Mouse (Mus musculus) large intestine, adult 2 months (tissue): ENCODE results near the gene Ppp4r2. TPM values are rescaled to one million over a fixed set of nuclear protein-coding genes. Genes with fewer than 3 reads are reported as not detected.
"Not testable (repeated sequence)": the region's sequence is repeated elsewhere in the genome, so short reads cannot be mapped to it uniquely, and the experiment has no call there.

Source experiments
- DNase-seq: peaks from one replicate; pipeline ENCODE4 v3.0.0-alpha.2; 2012; ENCODE audit warnings: low read depth, low spot score
- WGBS: fragments of 180-500 bp; shearing (Covaris S2); methylation state at CpG from one replicate; pipeline ENCODE4 v1.1.7; 2018; 5-methylcytosine and 5-hydroxymethylcytosine counted together
- polyA plus RNA-seq: library from polyadenylated mRNA; depleted of rRNA; stranded (reverse); fragments of >200 nt; gene quantifications from 2 replicates; pipeline ENCODE4 v1.2.3, GENCODE M21; 2012

Gene Ppp4r2
- polyA plus RNA-seq, 1 experiment: 12.6 TPM

DNA sequence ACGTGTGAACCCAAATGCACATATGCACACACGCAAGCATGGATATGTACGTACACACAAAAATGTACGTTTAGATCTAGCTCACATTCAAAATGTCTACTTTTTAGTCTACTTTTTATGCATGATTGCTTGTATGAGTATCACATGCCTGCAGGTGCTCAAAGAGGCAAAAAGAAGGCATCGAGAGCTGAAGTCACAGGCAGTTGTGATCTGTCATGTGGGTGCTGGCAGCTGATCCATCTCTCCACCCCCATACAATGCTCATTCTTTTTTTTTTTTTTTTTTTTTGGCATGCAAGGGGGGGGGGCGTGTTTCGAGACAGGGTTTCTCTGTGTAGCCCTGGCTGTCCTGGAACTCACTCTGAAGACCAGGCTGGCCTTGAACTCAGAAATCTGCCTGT, 4.9 kb upstream of the Ppp4r2 start:
- 93% methylated on average over 7 of the region's 7 CpGs for WGBS
- no peak for DNase-seq

DNA sequence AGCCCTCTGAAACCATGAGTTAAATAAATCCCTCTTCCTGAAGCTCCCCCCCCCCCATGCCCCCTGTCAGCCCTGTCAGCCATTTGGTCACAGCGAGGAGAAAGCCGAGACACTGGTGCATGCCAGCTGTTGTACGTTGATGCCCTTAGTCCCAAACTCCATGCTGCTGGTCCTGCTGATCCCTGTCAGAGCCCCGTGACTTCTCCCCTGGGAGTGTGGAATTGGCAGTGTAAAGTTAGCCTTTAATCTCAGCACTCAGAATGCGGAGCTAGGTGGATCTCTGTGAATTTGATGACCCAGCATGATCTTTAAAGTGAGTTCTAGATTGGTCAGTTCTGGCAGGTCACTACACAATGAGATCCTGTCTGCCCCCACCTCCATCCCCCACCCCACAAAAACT, 3.7 kb upstream of the Ppp4r2 start:
- DNase-seq: no peak
- 90% methylated on average over 5 of the region's 5 CpGs for WGBS

DNA sequence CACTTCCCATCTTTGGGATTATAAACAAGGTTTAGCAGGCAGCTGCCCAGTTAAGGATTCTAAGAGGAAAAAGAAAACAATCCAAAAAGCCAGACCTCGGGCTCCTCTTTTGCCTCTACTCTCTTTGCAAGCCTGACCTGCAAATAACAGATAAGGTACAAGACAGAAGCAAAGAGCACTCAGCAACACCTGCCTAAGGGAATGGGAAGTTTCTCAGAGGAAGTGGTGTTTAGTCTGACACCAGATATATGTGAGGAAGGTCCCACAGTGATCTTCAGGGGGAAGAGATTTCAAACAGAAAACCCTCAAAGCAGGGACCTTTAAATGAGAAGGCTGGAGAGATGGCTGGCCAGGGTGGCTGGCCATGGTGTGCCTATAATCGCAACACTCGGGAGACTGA, 2.2 kb upstream of the Ppp4r2 start:
- no peak for DNase-seq
- 77% methylated on average over 3 of the region's 3 CpGs for WGBS

DNA sequence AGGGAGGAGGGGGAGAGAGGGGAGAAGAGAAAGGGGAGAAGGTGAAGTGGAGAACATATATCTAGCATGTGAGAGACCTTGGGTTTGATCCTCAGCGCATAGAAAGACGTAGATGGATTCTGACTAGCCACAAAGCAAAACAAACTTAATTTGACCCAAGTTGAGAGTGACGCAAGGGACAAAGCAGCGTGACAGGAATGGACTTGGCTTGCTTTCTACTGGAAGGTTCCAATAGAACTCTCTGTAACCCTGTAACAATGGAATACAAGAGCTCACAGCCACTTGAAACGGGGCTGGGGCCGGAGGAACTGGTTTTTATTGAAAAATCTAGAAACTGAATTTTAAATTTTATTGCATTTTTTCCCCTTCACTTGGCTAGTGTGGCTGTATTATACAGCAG, 1.7 kb upstream of the Ppp4r2 start:
- DNase-seq: no peak
- 90% methylated on average over 6 of the region's 6 CpGs for WGBS

DNA sequence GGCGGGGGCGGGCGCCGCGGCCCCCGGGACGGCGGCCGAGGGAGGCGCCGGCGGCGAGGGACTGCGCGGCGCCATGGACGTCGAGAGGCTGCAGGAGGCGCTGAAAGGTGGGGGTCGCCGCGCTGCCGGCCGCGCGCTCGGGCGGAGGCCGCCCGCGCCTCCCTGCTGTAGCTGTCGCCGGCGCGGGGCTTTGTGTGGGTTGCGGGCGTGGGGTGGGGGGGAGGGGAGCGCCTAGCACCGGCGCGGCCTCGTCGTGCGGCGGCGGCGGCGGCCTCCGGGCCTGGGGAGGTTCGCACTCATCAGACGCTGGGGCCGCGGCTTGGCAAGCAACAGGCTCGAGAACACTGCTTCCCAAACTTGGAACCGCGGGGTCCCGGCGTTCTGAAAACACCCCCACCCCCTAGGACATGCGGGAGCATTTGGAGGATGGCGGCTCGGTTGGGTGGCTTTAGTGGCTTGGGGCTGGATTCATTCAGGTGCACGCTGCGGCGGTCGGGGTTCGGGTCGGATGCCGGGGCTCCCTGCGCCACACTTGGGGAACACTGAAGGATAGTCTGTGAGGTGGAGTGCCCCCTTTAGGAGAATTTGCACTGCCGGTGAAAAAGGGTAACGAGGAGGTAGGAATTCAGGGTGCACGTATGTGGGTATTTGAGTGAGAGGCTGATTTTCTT, 524 bp downstream of the Ppp4r2 start:
- under 1% methylated on average over 49 of the region's 72 CpGs for WGBS
- DNase-seq: no peak

DNA sequence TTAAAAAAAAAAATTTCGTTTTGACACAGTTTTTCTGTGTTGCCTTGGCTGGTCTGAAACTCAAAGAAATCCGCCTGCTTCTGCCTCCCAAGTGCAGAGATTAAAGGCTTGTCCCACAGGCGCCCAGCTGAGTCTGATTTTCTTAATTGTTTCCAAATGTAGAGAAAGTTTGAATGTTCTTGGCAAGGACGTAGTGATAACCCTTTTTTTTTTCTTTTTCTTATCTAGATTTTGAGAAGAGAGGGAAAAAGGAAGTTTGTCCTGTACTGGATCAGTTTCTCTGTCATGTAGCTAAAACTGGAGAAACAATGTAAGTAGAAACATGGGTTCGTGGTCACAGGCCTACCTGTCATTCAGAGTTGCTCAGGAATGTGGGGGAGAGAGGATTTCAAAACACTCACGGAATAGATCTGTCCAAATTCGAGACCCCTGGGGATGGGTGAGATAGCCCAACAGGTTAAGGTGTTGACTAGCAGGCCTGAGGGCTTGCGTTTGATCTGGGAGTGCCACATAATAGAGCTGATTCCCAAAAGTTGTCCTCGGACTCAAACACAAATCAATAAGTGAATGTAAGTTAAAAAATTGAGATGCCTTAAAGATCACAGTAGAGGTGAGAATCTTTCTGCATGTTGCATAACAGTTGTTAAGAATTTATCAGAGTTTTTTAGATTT, 1.2 kb downstream of the Ppp4r2 start:
- DNase-seq: no peak
- 24% methylated on average over 9 of the region's 9 CpGs for WGBS

DNA sequence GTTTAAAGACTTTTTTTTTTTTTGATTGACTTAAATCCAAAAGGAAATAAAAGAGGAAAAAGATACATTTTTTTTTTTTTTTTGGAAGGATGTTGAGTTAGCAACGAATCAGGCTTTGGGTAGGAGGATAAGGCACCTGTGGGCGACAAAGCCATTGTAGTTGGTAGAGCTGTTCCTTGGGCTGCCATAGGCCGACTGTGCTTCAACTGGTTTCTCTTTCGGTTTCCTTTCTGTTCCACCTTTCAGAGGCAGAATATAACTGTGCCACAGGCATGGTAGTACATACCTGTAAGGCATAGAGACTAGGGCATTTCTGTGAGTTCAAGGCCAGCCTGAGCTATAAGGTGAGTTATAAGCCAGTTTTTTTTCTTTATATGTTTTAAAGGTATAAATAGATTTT, 11.6 kb downstream of the Ppp4r2 start:
- no peak for DNase-seq

DNA sequence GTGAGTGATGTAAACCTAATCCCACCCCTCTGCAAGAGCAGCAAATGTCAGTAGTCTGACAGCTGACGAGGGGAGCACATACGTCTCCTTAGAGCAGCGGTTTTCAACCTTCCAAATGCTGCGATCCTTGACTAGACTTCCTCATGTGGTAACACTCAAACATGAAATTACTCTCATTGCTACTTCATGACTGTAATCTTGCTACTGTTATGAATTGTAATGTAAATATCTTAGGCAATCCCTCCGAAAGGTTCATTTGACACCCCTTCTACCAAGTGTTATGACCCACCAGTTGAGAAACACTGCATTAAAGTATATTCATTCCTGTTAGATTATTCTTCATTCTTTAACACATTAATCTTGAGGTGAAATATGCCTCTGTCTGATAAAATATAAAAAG, 13.8 kb downstream of the Ppp4r2 start:
- WGBS: 73% methylated on average over 5 of the region's 5 CpGs
- no peak for DNase-seq

More for the DNA sequence above, 11.6 kb downstream of the Ppp4r2 start:
- WGBS: 73% methylated on average over 4 of the region's 4 CpGs

DNA sequence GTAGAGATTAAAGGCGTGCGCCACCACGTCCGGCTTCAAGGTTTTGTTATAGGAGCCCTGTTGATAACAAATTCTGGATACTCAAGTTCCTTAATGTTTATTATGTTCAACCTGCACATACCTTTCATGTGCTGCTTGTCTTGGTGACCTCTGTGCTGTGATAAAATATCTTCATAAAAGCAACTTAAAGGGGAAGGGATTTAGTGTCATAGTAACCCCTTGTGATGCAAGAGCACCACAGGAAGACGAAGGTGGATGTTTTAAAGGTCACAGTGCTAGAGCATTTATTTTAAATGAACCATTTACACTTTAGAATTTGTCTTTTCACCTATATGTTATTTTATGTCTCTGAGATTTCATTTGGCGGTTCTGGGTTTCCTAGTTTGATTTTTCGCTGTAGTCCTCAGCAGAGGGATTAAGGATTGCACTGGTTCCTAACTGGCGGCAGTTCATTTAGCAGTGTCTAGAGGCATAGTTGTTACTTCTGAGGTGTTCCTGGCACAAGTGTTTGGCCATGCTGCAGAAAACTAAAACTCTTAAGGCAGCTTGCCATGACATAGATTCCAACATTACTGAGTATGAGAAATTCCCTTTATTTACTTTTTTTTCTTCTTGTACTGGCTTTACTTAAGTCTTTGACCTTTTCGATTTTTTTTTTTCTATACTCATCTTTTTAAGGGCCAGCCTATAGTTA, 15.4 kb downstream of the Ppp4r2 start:
- DNase-seq: no peak
- WGBS: 60% methylated on average over 9 of the region's 9 CpGs

DNA sequence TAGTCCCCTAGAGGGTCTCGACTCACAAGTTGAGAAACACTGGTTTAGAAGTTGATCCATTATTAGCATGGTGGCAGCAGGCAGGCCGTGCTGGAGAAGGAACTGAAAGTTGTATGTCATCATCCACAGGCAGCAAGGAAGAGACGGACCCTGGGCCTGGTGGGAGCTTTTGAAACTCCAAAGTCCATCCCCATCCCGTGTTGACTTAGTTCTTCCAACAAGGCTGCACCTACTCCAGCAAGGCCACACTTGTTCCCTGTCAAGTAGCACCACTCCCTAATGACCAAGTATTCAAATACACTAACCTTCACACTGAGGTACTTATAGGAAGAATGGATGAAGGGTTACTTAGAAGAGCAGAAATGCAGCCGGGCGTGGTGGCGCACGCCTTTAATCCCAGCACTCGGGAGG, 17.3 kb downstream of the Ppp4r2 start:
- WGBS: 55% methylated on average over 9 of the region's 9 CpGs
- DNase-seq: no peak

DNA sequence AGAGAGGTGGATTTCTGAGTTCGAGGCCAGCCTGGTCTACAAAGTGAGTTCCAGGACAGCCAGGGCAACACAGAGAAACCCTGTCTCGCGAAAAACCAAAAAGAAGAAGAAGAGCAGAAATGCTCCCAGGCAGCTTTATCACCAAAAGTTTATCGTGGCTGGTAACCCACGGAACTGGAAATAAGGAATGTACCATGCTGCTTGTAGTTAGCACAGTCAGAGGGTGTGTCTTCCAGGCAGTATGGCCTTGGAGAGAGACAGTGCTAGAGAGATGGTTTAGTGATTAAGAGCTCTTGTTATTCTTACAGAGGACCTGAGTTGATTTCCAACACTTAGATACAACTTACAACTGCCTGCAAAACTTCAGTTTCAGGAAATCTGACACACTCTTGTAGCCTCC, 17.7 kb downstream of the Ppp4r2 start:
- no peak for DNase-seq
- 48% methylated on average over 5 of the region's 5 CpGs for WGBS

DNA sequence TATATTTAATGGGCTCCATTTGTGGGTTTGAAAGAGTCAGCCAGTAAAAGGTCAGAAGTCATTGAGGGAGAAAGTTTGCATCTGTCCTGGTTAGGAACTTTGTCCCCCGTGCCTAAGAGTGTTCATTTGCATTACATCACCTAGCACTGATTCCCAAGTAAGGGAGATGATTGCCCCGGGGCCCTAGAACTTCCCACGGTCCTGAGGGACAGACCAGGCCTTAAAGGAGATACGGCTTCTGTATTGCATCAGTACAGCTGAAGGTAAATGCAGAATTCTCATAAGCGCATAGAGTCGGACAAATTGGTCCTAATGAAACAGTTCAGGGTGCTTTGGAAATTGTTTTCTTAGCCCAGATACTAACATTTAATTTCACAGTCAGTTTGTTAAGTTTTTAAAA, 31.9 kb downstream of the Ppp4r2 start:
- no peak for DNase-seq
- 74% methylated on average over 6 of the region's 6 CpGs for WGBS

DNA sequence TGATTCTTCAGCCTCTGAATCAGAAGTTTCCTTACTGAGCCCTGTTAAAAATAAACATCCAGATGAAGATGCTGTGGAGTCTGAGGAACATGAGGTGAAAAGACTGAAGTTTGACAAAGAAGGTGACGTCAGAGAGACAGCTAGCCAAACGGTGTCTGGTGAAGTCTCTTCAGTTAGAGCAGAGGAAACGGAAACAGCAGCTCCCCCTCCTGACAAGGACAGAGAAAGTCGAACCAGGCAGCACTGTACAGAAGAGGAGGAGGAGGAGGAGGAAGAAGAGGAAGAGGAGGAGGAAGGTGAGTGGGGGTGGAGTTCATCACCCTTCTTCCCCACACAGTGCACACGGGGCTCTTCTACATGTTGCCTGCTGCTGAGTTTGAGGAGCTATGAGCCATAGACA, 32.4 kb downstream of the Ppp4r2 start:
- 39% methylated on average over 5 of the region's 5 CpGs for WGBS
- not testable (repeated sequence) for DNase-seq

DNA sequence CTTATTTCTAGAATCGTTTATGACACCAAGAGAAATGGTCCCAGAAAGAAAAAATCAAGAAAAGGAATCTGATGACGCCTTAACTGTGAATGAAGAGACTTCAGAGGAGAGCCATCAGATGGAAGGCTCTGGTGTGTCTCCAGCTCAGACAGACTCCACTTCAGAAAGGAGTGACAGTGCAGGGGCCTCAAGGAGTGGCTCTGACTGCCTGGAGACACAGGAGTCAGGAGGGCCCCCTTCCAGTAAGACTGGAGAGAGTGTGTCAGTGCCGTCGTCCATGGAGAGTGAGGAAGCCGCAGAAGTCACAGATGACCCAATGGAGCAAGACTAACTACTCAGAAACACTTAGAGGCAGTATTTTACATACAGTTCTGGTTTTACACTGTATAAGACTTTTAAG, 32.8 kb downstream of the Ppp4r2 start:
- WGBS: 81% methylated on average over 5 of the region's 5 CpGs
- DNase-seq: not testable (repeated sequence)

DNA sequence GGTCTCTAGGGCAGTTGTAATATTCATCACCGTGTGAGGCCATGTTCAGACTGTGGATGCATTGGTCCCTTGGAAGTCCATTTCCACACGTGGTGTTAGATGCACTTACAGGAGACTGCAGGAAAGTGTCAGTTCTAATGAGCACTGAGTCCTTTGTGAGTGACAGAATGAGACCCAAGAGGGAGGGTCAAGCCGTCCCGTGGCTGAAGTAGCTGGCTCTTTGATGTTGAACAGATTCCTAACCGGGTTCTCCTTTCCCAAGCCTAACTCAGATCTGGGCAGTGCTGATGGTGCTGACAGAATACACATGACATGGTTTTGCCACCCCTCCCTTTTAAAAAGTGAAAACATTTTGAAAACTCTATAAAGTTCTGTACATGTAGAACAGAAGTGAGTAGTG, 35.4 kb downstream of the Ppp4r2 start:
- no peak for DNase-seq
- 59% methylated on average over 5 of the region's 5 CpGs for whole genome bisulfite sequencing

DNA sequence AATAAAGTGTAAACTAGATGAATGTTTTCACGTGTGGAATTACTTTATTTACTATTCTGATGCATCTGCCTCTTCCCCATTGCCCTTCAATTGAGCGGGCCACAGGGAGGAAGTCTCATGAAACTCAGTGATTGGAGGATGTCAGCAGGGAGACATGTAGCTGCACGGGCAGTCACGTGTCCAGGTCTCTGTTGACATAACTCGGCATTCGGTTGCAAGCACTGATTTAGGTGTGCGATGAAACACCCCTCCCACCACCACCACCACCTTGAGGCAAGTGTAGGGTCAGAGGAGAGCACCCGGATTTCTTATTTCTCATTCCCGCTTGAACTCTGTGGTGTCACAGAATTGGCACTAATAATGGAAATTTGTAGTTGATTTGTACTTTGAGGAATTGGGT, 36.5 kb downstream of the Ppp4r2 start:
- 57% methylated on average over 9 of the region's 9 CpGs for WGBS
- no peak for DNase-seq

DNA sequence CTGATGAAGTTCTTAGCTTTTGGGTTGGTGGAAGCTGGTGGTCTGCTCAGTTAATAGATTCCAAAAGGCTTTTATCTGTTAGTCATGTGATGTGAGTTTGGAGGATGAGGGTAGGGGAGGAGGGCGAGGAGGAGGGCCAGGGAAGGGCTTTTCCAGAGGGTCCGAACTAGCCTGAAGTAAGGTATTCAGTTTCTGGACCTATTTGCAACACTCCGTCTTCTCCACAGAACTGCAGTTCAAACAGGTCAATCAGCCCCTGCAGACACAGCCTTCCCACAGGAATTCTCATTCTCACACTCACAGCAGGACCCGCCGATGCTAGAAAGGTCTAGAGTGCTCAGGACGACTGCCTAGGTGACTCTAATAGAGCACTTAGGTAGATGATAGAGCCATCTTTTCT, 39.8 kb downstream of the Ppp4r2 start:
- DNase-seq: no peak
- 80% methylated on average over 6 of the region's 6 CpGs for WGBS

DNA sequence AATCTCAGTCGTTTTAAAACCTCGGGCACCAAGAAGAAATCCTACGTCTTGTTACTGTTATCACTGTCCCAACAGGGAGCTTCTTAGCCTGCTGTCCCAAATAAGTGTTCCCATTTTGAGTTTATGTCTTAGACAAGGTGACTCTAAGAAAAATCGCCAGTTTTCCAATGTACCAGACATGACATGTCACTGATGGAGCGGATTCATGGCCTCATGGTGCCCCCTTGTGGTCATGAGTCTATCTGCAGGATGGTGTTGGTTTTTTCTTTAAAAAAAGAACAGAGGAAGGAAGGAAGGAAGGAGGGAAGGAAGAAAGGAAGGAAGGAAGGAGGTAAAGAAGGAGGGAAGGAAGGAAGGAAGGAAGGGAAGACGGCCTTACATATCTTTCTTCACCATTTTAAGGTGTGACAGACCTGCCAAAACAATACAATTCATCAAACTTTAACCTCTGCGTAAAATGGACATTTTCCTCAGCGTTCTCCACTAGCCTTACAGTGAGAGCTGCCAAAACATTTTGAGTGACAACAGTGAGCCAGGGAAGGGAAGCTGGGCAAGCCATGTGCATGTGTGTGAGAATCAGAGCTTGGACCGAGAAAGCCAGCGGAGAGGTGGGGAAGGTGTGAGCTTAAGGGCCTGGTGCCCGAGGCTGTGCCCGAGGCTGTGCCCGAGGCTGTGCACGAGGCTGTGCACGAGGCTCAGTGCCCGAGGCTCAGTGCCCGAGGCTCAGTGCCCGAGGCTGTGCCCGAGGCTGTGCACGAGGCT, 42.6 kb downstream of the Ppp4r2 start:
- WGBS: 65% methylated on average over 20 of the region's 20 CpGs
- no peak for DNase-seq

DNA sequence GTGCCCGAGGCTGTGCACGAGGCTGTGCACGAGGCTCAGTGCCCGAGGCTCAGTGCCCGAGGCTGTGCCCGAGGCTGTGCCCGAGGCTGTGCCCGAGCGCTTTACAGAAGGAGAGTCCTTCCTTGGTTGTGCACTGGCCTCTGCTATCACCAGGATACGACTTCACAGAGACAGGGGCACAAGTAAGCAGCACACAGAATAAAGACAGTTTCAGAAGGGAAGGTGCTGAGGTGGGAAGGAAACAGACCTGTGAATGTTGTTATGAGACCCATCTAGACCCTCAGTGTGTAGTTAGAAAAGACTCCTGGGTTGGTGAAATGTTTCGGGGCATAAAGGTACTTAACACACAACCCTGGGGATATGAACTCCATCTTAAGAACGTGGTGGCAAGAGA, 43.2 kb downstream of the Ppp4r2 start:
- DNase-seq: no peak
- WGBS: 84% methylated on average over 12 of the region's 12 CpGs

DNA sequence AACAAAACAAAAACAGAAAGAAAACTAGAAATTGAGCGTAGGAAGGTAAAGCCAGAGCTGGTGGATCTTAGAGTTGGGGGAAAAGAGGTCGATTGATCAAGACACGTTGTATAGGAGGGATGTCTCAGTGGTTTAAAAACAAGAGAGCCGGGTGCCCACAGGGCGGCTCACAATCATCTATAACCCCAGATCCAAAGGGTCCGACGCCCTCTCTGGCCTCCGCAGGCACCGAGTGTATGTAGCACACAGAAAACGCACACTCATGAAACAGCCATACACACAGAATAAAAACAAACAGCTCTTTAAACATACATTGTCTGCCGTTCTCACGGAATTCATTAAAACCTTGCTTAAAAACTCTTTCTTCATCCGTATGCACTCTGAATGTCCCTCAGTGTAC, 45.1 kb downstream of the Ppp4r2 start:
- DNase-seq: no peak
- WGBS: 80% methylated on average over 13 of the region's 13 CpGs
